In genomic region chr1:118648015-118648414, GRCm38 (mm10) we compare ENCODE assay signal across 17 mouse cellular contexts. TPM values are rescaled to one million over a fixed set of nuclear protein-coding genes. Genes with fewer than 3 reads are reported as not detected.
DNase-seq lines count a peak whose midpoint lies in the region; ATAC-seq and TF ChIP-seq lines count a peak whose summit lies in the region.
"Had no signal": no experiment of that assay in that cellular context is flagged by ENCODE, and none has a peak within 500 bp of the region (broad histone marks: within the 10 kb centered on the region; RNA-seq: fewer than 3 reads in every experiment).

No protein-coding gene starts in this region.

- WGBS in intestine, postnatal 0 days, result 14% methylated on average over 3 of the region's 3 CpGs
- 28% methylated on average over 3 of the region's 3 CpGs for WGBS in hindbrain, postnatal 0 days

- no peaks in the 10 kb centered on the region for H3K9me3 ChIP-seq in intestine, postnatal 0 days (ENCODE audit: control insufficient read depth)
- no peaks in the 10 kb centered on the region for H3K9me3 ChIP-seq in hindbrain, postnatal 0 days (ENCODE audit: low read length)
- H3K9me3 ChIP-seq: embryonic facial prominence, embryonic 12.5 days; liver, embryonic 12.5 days had no signal

- H3K4me1 ChIP-seq in intestine, postnatal 0 days (replicated peaks; ENCODE audit: control insufficient read depth, insufficient read depth, low read length), result peaks cover 18% of the 10 kb centered on the region
- H3K4me1 ChIP-seq in hindbrain, postnatal 0 days (ENCODE audit: insufficient read depth, low read length), result no peaks in the 10 kb centered on the region; the same call in 1 of the 2 replicates
- H3K4me1 ChIP-seq: embryonic facial prominence, embryonic 12.5 days; liver, embryonic 12.5 days had no signal

- intact Hi-C loops in left cerebral cortex, postnatal 36 days (cut with DNase I), result no loop called here

- H3K9ac ChIP-seq in intestine, postnatal 0 days (ENCODE audit: low read depth, low read length), result no peak overlapping the region
- H3K9ac ChIP-seq in hindbrain, postnatal 0 days (replicated peaks; ENCODE audit: low read length), result no peak overlapping the region
- H3K9ac ChIP-seq: embryonic facial prominence, embryonic 12.5 days; hindbrain, embryonic 14.5 days; liver, embryonic 12.5 days had no signal

- H3K27ac ChIP-seq in intestine, postnatal 0 days (ENCODE audit: low read depth, low read length), result no peak overlapping the region
- H3K27ac ChIP-seq in hindbrain, postnatal 0 days, result no peak overlapping the region
- H3K27ac ChIP-seq: embryonic facial prominence, embryonic 12.5 days; hindbrain, embryonic 14.5 days; liver, embryonic 12.5 days had no signal

- no peaks in the 10 kb centered on the region for H3K27me3 ChIP-seq in intestine, postnatal 0 days (replicated peaks; ENCODE audit: control insufficient read depth, insufficient read depth, low read length)
- H3K27me3 ChIP-seq in hindbrain, postnatal 0 days (ENCODE audit: insufficient read depth, low read length), result no peaks in the 10 kb centered on the region
- H3K27me3 ChIP-seq: embryonic facial prominence, embryonic 12.5 days; liver, embryonic 12.5 days had no signal

- H3K4me2 ChIP-seq in intestine, postnatal 0 days (replicated peaks; ENCODE audit: low read depth), result no peak overlapping the region
- H3K4me2 ChIP-seq in hindbrain, postnatal 0 days (ENCODE audit: low read depth, low read length), result no peak overlapping the region
- H3K4me2 ChIP-seq: embryonic facial prominence, embryonic 12.5 days; hindbrain, embryonic 14.5 days; liver, embryonic 12.5 days had no signal

- H3K4me3 ChIP-seq in intestine, postnatal 0 days (ENCODE audit: low read depth, low read length), result no peak overlapping the region
- H3K4me3 ChIP-seq in hindbrain, postnatal 0 days (ENCODE audit: low read length), result no peak overlapping the region
- H3K4me3 ChIP-seq: embryonic facial prominence, embryonic 12.5 days; liver, embryonic 12.5 days; myocyte had no signal

- H3K36me3 ChIP-seq in intestine, postnatal 0 days (ENCODE audit: control insufficient read depth, insufficient read depth), result no peaks in the 10 kb centered on the region; the same call in 1 of the 2 replicates
- H3K36me3 ChIP-seq in hindbrain, postnatal 0 days (ENCODE audit: insufficient read depth, low read length), result no peaks in the 10 kb centered on the region
- H3K36me3 ChIP-seq: embryonic facial prominence, embryonic 12.5 days; liver, embryonic 12.5 days had no signal

- peak; percentile 97 for DNase-seq in R1 (ENCODE audit: low read depth, low spot score)
- peak; percentile 55 to 71 for DNase-seq in kidney, postnatal 36 days
- peak; percentile 25 to 62 for DNase-seq in lung, postnatal 4 days
- DNase-seq in left cerebral cortex, postnatal 36 days (ENCODE audit: low spot score in 2 of 2), result no peak
- no peak for DNase-seq in hindbrain, postnatal 0 days (ENCODE audit: low spot score)
- no peak for DNase-seq in urinary bladder, postnatal 25 days (ENCODE audit: low spot score)
- DNase-seq: cerebellum, adult 11 months; layer of hippocampus, adult 9-11 months; right cerebral cortex, postnatal 14 days; thymus, postnatal 14 days had no signal

- peak; percentile 56 for ATAC-seq in intestine, postnatal 0 days
- no peak for ATAC-seq in hindbrain, postnatal 0 days
- ATAC-seq: activated CD4-positive, CD25-positive, alpha-beta regulatory T cell, adult 4 months; liver, embryonic 12.5 days had no signal

- no peak for TF ChIP-seq CTCF in intestine, postnatal 0 days (IDR thresholded peaks at IDR 0.05; ENCODE audit: low read depth)
- TF ChIP-seq CTCF in hindbrain, postnatal 0 days (IDR thresholded peaks at IDR 0.05; ENCODE audit: low read depth), result no peak

RNA-seq across cellular contexts. Expression of gene Tfcp2l1, which starts 20.3 kb away (rescaled TPM):
- polyA plus RNA-seq in intestine, postnatal 0 days (2015; fragmentation: Nextera tagmentation; extraction: Ambion mirVana), result 3.0 and 3.4 TPM in 2 replicates
- 1 to 10 TPM; 2.5 to 2.9 TPM for total RNA-seq in left cerebral cortex, postnatal 36 days (2021)
- total RNA-seq in hindbrain, postnatal 0 days (2014; rRNA removed), result 2.3 and 2.8 TPM in 2 replicates
- polyA plus RNA-seq in hindbrain, postnatal 0 days (2015; fragmentation: Nextera tagmentation; extraction: Ambion mirVana), result 0.68 and 0.90 TPM in 2 replicates
- total RNA-seq: megakaryocyte progenitor cell, adult 5-6 weeks had no signal

Comparison
In these comparisons a context has a peak if more than half of its experiments do, and no peak if none do; other contexts are left out.
1. DNase-seq: peak in R1 (single experiment), kidney, postnatal 36 days (2 of 2) and lung, postnatal 4 days (2 of 2); none in left cerebral cortex, postnatal 36 days (0 of 2), hindbrain, postnatal 0 days (single experiment) and urinary bladder, postnatal 25 days (single experiment).